Comparison of ENCODE assay signal across 18 mouse cellular contexts in genomic region chrX:7915669-7916068, GRCm38 (mm10). TPM values are rescaled to one million over a fixed set of nuclear protein-coding genes. Genes with fewer than 3 reads are reported as not detected.
DNase-seq lines count a peak whose midpoint lies in the region; ATAC-seq and TF ChIP-seq lines count a peak whose summit lies in the region.
"Not testable (repeated sequence)": the region's sequence is repeated elsewhere in the genome, so short reads cannot be mapped to it uniquely, and the experiment has no call there.
"Had no signal": no experiment of that assay in that cellular context is flagged by ENCODE, and none has a peak within 500 bp of the region (broad histone marks: within the 10 kb centered on the region; RNA-seq: fewer than 3 reads in every experiment).

No protein-coding gene starts in this region.

- not testable (repeated sequence) for H3K4me3 ChIP-seq in lung, embryonic 14.5 days (ENCODE audit: low read depth, low read length)

- ATAC-seq in CD4-positive, CD25-positive, alpha-beta regulatory T cell, adult 4 months, result peak; percentile 70
- peak; percentile 87 for ATAC-seq in erythroblast, adult 5-6 weeks (replicated peaks; ENCODE audit: low FRiP score, poor library complexity, severe bottlenecking)
- peak; percentile 59 to 77; a peak in 3 of 4 replicates for ATAC-seq in hematopoietic stem cell, adult 5-6 weeks (replicated peaks in 1 of 2; ENCODE audit: insufficient read depth in 1 of 2, low FRiP score in 2 of 2, low TSS enrichment in 1 of 2, low read depth in 1 of 2, poor library complexity in 2 of 2, severe bottlenecking in 2 of 2)
- ATAC-seq in lung, embryonic 14.5 days (ENCODE audit: insufficient read depth), result not testable (repeated sequence)
- 0 out of 2 replicates have a peak, but pooled peaks have one; percentile 47 for ATAC-seq in monocyte, adult 5-6 weeks (replicated peaks; ENCODE audit: insufficient number of reproducible peaks, low FRiP score, low TSS enrichment, poor library complexity, severe bottlenecking)

- DNase-seq in adrenal gland, postnatal 14 days, result peak; percentile 63
- peak; percentile 23 for DNase-seq in kidney, postnatal 14 days
- peak; percentile 8 for DNase-seq in lung, embryonic 14.5 days
- DNase-seq in thymus, postnatal 14 days, result peak; percentile 41

- H3K27me3 ChIP-seq in lung, embryonic 14.5 days (ENCODE audit: insufficient read depth, low read length), result peaks cover 11% of the 10 kb centered on the region

- H3K4me2 ChIP-seq in lung, embryonic 14.5 days, result not testable (repeated sequence)

- not testable (repeated sequence) for H3K36me3 ChIP-seq in lung, embryonic 14.5 days (ENCODE audit: insufficient read depth)

- 15% methylated on average over 3 of the region's 3 CpGs for WGBS in lung, embryonic 14.5 days

- not testable (repeated sequence) for H3K9me3 ChIP-seq in lung, embryonic 14.5 days (ENCODE audit: low read depth, low read length)

- not testable (repeated sequence) for H3K27ac ChIP-seq in lung, embryonic 14.5 days (ENCODE audit: low read depth)

- not testable (repeated sequence) for H3K9ac ChIP-seq in lung, embryonic 14.5 days

- not testable (repeated sequence) for H3K4me1 ChIP-seq in lung, embryonic 14.5 days (ENCODE audit: insufficient read depth)

- not testable (repeated sequence) for TF ChIP-seq CTCF in lung, embryonic 14.5 days (IDR thresholded peaks at IDR 0.05; ENCODE audit: low read depth)

RNA-seq across cellular contexts. Expression of gene Pcsk1n, which starts 4.0 kb away (rescaled TPM):
- polyA plus RNA-seq in CD4-positive, CD25-positive, alpha-beta regulatory T cell, adult 4 months (2017; shearing (Covaris generic)), result not detected
- total RNA-seq in adrenal gland, postnatal 14 days (2021), result 40.3 and 50.2 TPM in 2 replicates
- total RNA-seq in erythroblast, adult 5-6 weeks (2015; ENCODE audit: low replicate concordance), result not detected in 2 replicates
- not detected in 2 replicates for total RNA-seq in erythroblast, adult 5-6 weeks (2017; ENCODE audit: low replicate concordance)
- total RNA-seq in hematopoietic stem cell, adult 5-6 weeks (2017), result not detected in 2 replicates
- polyA plus RNA-seq in lung, embryonic 14.5 days (2014; fragmentation: Nextera tagmentation; extraction: Ambion mirVana), result 0.66 and 0.76 TPM in 2 replicates
- not detected in 3 replicates for total RNA-seq in monocyte, adult 5-6 weeks (2017)
- total RNA-seq: gastrocnemius, postnatal 36 days had no signal
- polyA plus RNA-seq: macrophage had no signal

RNA-seq across cellular contexts. Expression of gene Gm10490, which starts 6.3 kb away (rescaled TPM):
- not detected for polyA plus RNA-seq in CD4-positive, CD25-positive, alpha-beta regulatory T cell, adult 4 months (2017; shearing (Covaris generic))
- total RNA-seq in adrenal gland, postnatal 14 days (2021), result not detected in 2 replicates
- not detected in 2 replicates for total RNA-seq in erythroblast, adult 5-6 weeks (2015; ENCODE audit: low replicate concordance)
- not detected in 2 replicates for total RNA-seq in erythroblast, adult 5-6 weeks (2017; ENCODE audit: low replicate concordance)
- 1.2 TPM in 1 of 2 replicates, not detected in the other for total RNA-seq in hematopoietic stem cell, adult 5-6 weeks (2017)
- polyA plus RNA-seq in lung, embryonic 14.5 days (2014; fragmentation: Nextera tagmentation; extraction: Ambion mirVana), result not detected in 2 replicates
- total RNA-seq in monocyte, adult 5-6 weeks (2017), result not detected in 3 replicates
- total RNA-seq: ES-E14; gastrocnemius, postnatal 36 days had no signal
- polyA plus RNA-seq: cortical plate, adult 2 months; heart, embryonic 14.5 days; hindbrain, embryonic 15.5 days; large intestine, adult 2 months; limb, embryonic 14.5 days; macrophage; stomach, embryonic 14.5 days had no signal

RNA-seq across cellular contexts. Expression of gene Gm10491, which starts 8.0 kb away (rescaled TPM):
- not detected for polyA plus RNA-seq in CD4-positive, CD25-positive, alpha-beta regulatory T cell, adult 4 months (2017; shearing (Covaris generic))
- not detected in 2 replicates for total RNA-seq in adrenal gland, postnatal 14 days (2021)
- total RNA-seq in erythroblast, adult 5-6 weeks (2015; ENCODE audit: low replicate concordance), result not detected in 2 replicates
- not detected in 2 replicates for total RNA-seq in erythroblast, adult 5-6 weeks (2017; ENCODE audit: low replicate concordance)
- not detected in 2 replicates for total RNA-seq in hematopoietic stem cell, adult 5-6 weeks (2017)
- not detected in 2 replicates for polyA plus RNA-seq in lung, embryonic 14.5 days (2014; fragmentation: Nextera tagmentation; extraction: Ambion mirVana)
- total RNA-seq in monocyte, adult 5-6 weeks (2017), result not detected in 3 replicates
- total RNA-seq: ES-E14; gastrocnemius, postnatal 36 days; left cerebral cortex, adult 8-10 months had no signal
- polyA plus RNA-seq: cortical plate, adult 2 months; heart, embryonic 14.5 days; hindbrain, embryonic 15.5 days; large intestine, adult 2 months; limb, embryonic 14.5 days; macrophage; stomach, embryonic 14.5 days had no signal

RNA-seq across cellular contexts. Expression of gene Eras, which starts 12.7 kb away (rescaled TPM):
- not detected for polyA plus RNA-seq in CD4-positive, CD25-positive, alpha-beta regulatory T cell, adult 4 months (2017; shearing (Covaris generic))
- not detected in 2 replicates for total RNA-seq in adrenal gland, postnatal 14 days (2021)
- total RNA-seq in erythroblast, adult 5-6 weeks (2015; ENCODE audit: low replicate concordance), result not detected in 2 replicates
- not detected in 2 replicates for total RNA-seq in erythroblast, adult 5-6 weeks (2017; ENCODE audit: low replicate concordance)
- not detected in 2 replicates for total RNA-seq in hematopoietic stem cell, adult 5-6 weeks (2017)
- not detected in 2 replicates for polyA plus RNA-seq in lung, embryonic 14.5 days (2014; fragmentation: Nextera tagmentation; extraction: Ambion mirVana)
- total RNA-seq in monocyte, adult 5-6 weeks (2017), result not detected in 3 replicates
- total RNA-seq: gastrocnemius, postnatal 36 days; left cerebral cortex, adult 8-10 months had no signal
- polyA plus RNA-seq: cortical plate, adult 2 months; heart, embryonic 14.5 days; large intestine, adult 2 months; macrophage; stomach, embryonic 14.5 days had no signal

RNA-seq across cellular contexts. Expression of gene Timm17b, which starts 16.5 kb away (rescaled TPM):
- polyA plus RNA-seq in CD4-positive, CD25-positive, alpha-beta regulatory T cell, adult 4 months (2017; shearing (Covaris generic)), result 100 to 1,000 TPM; 107 to 109 TPM
- 83.5 and 99.8 TPM in 2 replicates for total RNA-seq in adrenal gland, postnatal 14 days (2021)
- 20.2 and 52.2 TPM in 2 replicates for total RNA-seq in erythroblast, adult 5-6 weeks (2015; ENCODE audit: low replicate concordance)
- total RNA-seq in erythroblast, adult 5-6 weeks (2017; ENCODE audit: low replicate concordance), result 8.9 and 33.2 TPM in 2 replicates
- 39.3 and 51.9 TPM in 2 replicates for total RNA-seq in hematopoietic stem cell, adult 5-6 weeks (2017)
- polyA plus RNA-seq in lung, embryonic 14.5 days (2014; fragmentation: Nextera tagmentation; extraction: Ambion mirVana), result 160 and 174 TPM in 2 replicates
- 12.0 to 33.0 TPM (median 21.2 TPM) in 3 replicates for total RNA-seq in monocyte, adult 5-6 weeks (2017)

Comparison
In these comparisons a context has a peak if more than half of its experiments do, and no peak if none do; other contexts are left out.
1. DNase-seq: peak in every context shown above with its lines; median percentile 63 in adrenal gland, postnatal 14 days; 41 in thymus, postnatal 14 days; 23 in kidney, postnatal 14 days; 8 in lung, embryonic 14.5 days.
2. RNA of gene Pcsk1n, which starts 4.0 kb away (total RNA-seq): 40.3 to 50.2 TPM in adrenal gland, postnatal 14 days; not detected in erythroblast, adult 5-6 weeks, not detected in hematopoietic stem cell, adult 5-6 weeks and not detected in monocyte, adult 5-6 weeks; every median in the first group is over 10 times any median in the second.